Mouse (Mus musculus) heart, postnatal 36 days (tissue): Measurements from ENCODE around the gene Ttc9b. TPM values are rescaled to one million over a fixed set of nuclear protein-coding genes. Genes with fewer than 3 reads are reported as not detected.
A peak's percentile ranks its signal among the peaks of the same experiment; 100 is the strongest.
"Not testable (repeated sequence)": the region's sequence is repeated elsewhere in the genome, so short reads cannot be mapped to it uniquely, and the experiment has no call there.

Experiments used
- DNase-seq, 2 experiments: peaks; one replicate each; pipeline ENCODE4 v3.0.0; 2021 to 2022
- intact Hi-C: fragments of 180-260 bp; cut with DNase I; formaldehyde crosslinking; loops from one replicate; pipeline ENCODE4 v1.15.1; 2025
- total RNA-seq, 2 experiments: library from RNA; stranded (reverse); gene quantifications; 2 replicates each; pipeline ENCODE4 v1.2.3; 2021

Ttc9b gene
- total RNA-seq, 2 experiments from 2014 or later, result not detected

DNA sequence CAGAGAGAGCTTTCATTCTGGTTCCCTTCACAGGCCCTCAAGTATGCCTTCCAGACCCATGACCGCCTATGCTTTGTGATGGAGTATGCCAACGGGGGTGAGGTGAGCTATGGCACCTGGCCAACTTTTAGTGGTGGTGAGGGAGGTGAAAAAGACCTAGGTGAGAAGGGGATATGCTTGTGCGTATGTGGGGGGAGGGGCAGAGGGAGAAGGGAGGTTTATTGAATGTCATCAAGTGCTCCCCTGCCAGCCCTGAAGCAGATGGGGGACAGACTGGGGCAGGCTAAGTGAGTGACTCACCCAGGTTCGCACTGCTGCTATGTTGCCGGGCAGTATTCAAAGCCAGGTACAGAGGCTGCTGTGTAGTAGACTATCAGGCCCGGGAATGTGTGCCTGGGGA, 20.5 kb upstream of the Ttc9b start:
- no peak for DNase-seq
- intact Hi-C loops, result no loop called here

GRCm38 (mm10) chr7:27634691-27635090, 19.0 kb upstream of the Ttc9b start:
- DNase-seq, result no peak
- intact Hi-C loops, result no loop called here

DNA sequence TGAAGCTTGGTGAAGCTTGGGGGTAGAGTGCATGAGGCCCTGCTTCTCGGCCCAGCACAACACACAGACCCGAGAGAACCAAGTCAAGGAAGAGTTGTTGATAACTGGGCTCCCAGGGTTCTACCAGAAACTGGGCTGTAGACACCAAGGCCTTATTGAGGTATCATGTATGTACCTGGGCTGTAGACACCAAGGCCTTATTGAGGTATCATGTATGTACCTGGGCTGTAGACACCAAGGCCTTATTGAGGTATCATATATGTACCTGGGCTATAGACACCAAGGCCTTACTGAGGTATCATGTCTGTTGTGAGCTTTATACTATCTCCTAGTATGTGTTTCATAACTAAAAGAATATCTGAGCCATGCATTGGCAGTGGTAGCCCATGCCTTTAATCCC, 18.6 kb upstream of the Ttc9b start:
- DNase-seq, result not testable (repeated sequence)

DNA sequence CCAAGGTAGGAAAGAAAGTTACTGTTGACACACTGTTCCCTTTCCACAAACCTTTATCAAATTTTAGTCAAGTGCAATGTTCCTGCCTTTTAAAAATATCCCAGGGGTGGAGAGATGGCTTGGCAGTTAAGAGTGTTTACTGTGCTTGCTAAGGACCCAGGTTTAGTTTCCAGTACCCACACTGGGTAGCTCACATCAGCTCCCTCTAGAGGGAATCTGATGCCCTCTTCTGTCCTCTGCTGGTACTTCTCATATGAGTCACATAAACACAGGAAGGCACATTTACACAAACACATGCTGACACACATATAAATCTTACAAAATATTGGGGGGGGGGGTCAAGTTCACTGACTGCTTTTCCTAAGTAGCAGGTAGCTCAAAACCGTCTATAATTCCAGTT, 9.2 kb upstream of the Ttc9b start:
- intact Hi-C loops, result no loop called here
- no peak for DNase-seq

More for the DNA sequence above, 18.6 kb upstream of the Ttc9b start:
- intact Hi-C loops, result not testable (repeated sequence)

GRCm38 (mm10) chr7:27646516-27646915, 7.2 kb upstream of the Ttc9b start:
- intact Hi-C loops, result no loop called here

GRCm38 (mm10) chr7:27647281-27648002, 6.3 kb upstream of the Ttc9b start:
- no peak for DNase-seq
- intact Hi-C loops, result no loop called here

More at GRCm38 (mm10) chr7:27646516-27646915, 7.2 kb upstream of the Ttc9b start:
- DNase-seq, result no peak

- no peak for DNase-seq
- intact Hi-C loops, result loop anchor here (5.0 kb wide), 1 partner anchor 72 kb away; no protein-coding TSS in a partner anchor
Observed at GRCm38 (mm10) chr7:27649723-27650122, 4.0 kb upstream of the Ttc9b start.

GRCm38 (mm10) chr7:27650949-27651348, 2.8 kb upstream of the Ttc9b start:
- peak; percentile 69 to 72 for DNase-seq
- intact Hi-C loops, result loop anchor here (1.0 to 5.0 kb wide), 3 partner anchors 34 to 74 kb away; no protein-coding TSS in a partner anchor

GRCm38 (mm10) chr7:27654607-27655276, 1.0 kb downstream of the Ttc9b start:
- intact Hi-C loops, result loop anchor here (5.0 kb wide), 1 partner anchor 77 kb away; no protein-coding TSS in a partner anchor

DNA sequence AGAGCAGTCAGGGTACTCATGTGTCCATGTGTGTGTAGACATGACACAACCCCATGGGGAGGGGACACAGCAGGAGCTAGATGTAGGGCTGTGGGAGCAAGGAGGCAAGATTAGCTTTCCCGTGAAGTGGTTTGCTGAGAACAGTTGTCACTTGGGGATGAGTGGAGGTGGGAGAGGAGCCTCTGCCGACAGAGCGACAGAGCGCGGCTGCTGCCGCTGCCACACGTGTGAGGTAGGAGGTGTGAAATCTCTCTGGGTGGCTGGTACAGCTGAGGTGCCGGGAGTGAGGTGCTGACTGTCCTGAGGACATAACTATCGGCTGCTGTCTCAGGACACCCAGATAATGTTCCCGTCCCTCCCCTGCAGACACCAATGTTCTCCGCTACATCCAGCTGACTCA, 1.8 kb downstream of the Ttc9b start:
- no peak for DNase-seq
- intact Hi-C loops, result no loop called here

More at GRCm38 (mm10) chr7:27654607-27655276, 1.0 kb downstream of the Ttc9b start:
- DNase-seq, result peak in 1 of 2 experiments; percentile 32

GRCm38 (mm10) chr7:27656600-27656999, 2.9 kb downstream of the Ttc9b start:
- intact Hi-C loops, result no loop called here
- no peak for DNase-seq

- intact Hi-C loops, result no loop called here
- no peak for DNase-seq
Observed at GRCm38 (mm10) chr7:27657824-27658395, 4.2 kb downstream of the Ttc9b start.

DNA sequence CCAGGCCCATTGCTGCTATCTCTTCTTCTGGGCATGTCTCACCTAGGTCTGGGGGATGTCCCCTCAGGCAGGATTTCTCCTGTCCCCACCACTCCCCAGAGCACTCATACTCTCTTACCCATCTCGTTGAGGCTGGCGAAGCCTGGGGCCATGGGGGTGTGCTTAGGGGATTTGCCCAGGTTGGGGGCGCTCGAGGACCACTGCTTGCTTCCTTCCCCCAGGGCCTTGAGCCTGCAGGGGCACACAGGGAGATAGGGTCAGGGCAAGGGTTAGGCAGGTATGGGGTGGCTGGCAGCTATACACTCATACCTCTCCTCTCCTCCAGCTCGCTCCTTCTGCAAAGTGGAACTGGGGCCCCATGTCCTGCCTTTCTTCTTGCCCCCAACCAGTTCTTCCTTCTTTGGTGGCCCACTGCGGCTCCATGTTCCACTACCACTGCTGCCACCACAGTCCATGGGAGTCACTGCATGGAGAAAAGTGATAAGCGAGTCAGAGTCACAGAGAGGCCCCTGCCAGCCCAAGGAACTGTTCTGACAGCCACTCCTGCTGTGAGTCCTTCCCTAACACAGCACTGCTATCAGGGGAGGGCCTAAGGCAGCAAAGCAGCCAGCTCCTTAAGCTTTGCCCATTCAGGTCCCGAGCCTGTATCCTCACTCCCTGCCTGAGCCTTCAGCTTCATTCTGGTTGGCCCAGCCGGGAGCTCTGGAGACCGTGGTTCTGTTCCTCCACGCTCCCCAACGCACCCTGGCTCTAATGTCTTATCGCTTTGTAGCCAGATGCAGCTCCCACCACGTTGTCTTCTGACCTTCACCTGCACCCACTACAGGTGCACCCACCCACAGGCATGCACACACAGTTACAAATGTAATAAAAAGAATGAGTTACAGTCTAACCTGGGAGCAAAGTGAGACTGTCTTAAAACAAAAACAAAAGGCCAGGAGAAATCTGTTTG, 5.3 kb downstream of the Ttc9b start:
- no peak for DNase-seq
- intact Hi-C loops, result no loop called here

- intact Hi-C loops, result no loop called here
- DNase-seq, result no peak
Observed at GRCm38 (mm10) chr7:27662038-27662437, 8.3 kb downstream of the Ttc9b start.

DNA sequence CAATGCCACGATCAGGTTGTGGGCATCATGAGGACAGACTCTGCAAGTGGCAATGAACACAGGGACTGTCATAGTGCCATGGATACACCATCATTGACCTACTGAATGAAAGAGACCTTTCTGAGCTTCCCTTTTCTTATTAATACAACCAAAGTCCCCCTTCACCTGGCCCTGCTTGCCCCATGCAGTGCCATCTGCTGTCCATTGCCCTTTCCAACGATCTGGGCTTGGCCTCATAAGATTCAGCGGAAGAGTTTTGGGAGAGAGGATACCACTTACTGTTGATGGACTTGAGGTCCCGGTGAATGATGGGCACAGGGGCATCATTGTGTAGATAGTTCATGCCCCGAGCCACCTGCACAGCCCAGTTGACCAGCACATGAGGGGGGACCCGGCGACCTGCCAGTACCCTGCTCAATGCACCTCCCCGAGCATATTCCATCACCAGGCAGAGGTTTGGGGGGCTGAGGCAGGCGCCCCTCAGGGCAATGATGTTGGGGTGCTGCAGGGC, 19.4 kb downstream of the Ttc9b start:
- intact Hi-C loops, result loop anchor here (5.0 kb wide), 1 partner anchor 316 kb away; the partner anchor contains the start of genes Gm20479 and Shkbp1
- DNase-seq, result no peak

GRCm38 (mm10) chr7:27673575-27674131, 19.9 kb downstream of the Ttc9b start:
- intact Hi-C loops, result loop anchor here (5.0 kb wide), 1 partner anchor 316 kb away; the partner anchor contains the start of genes Gm20479 and Shkbp1
- DNase-seq, result peak; percentile 8 to 24

- DNase-seq, result no peak
- intact Hi-C loops, result loop anchor here (5.0 kb wide), 1 partner anchor 317 kb away; the partner anchor contains the start of genes Gm20479 and Shkbp1
Observed at GRCm38 (mm10) chr7:27674195-27674521, 20.4 kb downstream of the Ttc9b start.

- DNase-seq, result peak; percentile 95 to 96
- intact Hi-C loops, result loop anchor here (5.0 kb wide), 1 partner anchor 317 kb away; the partner anchor contains the start of genes Gm20479 and Shkbp1
Observed at GRCm38 (mm10) chr7:27674522-27675221, 21.0 kb downstream of the Ttc9b start, which contains the start of gene Map3k10. Gene Map3k10, minus strand, starts transcription at chr7:27674598.

GRCm38 (mm10) chr7:27675222-27675612, 21.5 kb downstream of the Ttc9b start:
- no peak for DNase-seq
- intact Hi-C loops, result no loop called here
